Mouse (Mus musculus) neural tube, embryonic 15.5 days (tissue): ENCODE results near the gene Ttc24. TPM values are rescaled to one million over a fixed set of nuclear protein-coding genes. Genes with fewer than 3 reads are reported as not detected.

Experiments used
- ATAC-seq: fragments of 200-750 bp; cut with Nextera tagmentation; 2 replicates; pipeline ENCODE4 v1.8.0; 2017; ENCODE audit warnings: mild to moderate bottlenecking, moderate TSS enrichment, moderate library complexity; ENCODE audit not compliant: low FRiP score
- H3K27ac ChIP-seq: fragments of 300-500 bp; sonication (generic); replicated peaks from 2 replicates; pipeline ENCODE4 v1.5.1; 2015; ENCODE audit warnings: mild to moderate bottlenecking, inconsistent platforms
- H3K27me3 ChIP-seq: fragments of 300-500 bp; sonication (generic); replicated peaks from 2 replicates; pipeline ENCODE4 v1.6.1; 2015; ENCODE audit warnings: inconsistent platforms
- H3K36me3 ChIP-seq: fragments of 300-500 bp; sonication (generic); 2 replicates; pipeline ENCODE4 v1.6.1; 2015; ENCODE audit warnings: inconsistent platforms
- H3K4me1 ChIP-seq: fragments of 300-500 bp; sonication (generic); 2 replicates; pipeline ENCODE4 v1.6.1; 2015; ENCODE audit warnings: inconsistent platforms
- H3K4me2 ChIP-seq: fragments of 300-500 bp; sonication (generic); 2 replicates; pipeline ENCODE4 v1.6.1; 2015; ENCODE audit warnings: inconsistent platforms, mild to moderate bottlenecking, moderate library complexity
- H3K4me3 ChIP-seq: fragments of 300-500 bp; sonication (generic); replicated peaks from 2 replicates; pipeline ENCODE4 v1.5.1; 2015; ENCODE audit warnings: mild to moderate bottlenecking, inconsistent platforms
- H3K9ac ChIP-seq: fragments of 300-500 bp; sonication (generic); replicated peaks from 2 replicates; pipeline ENCODE4 v1.6.1; 2015; ENCODE audit warnings: mild to moderate bottlenecking, inconsistent platforms
- H3K9me3 ChIP-seq: fragments of 300-500 bp; sonication (generic); replicated peaks from 2 replicates; pipeline ENCODE4 v1.6.1; 2016; ENCODE audit warnings: inconsistent platforms
- WGBS: fragments of 180-500 bp; shearing (Covaris S2); methylation state at CpG from one replicate; pipeline ENCODE4 v1.1.7; 2015; ENCODE audit warnings: mixed read lengths; 5-methylcytosine and 5-hydroxymethylcytosine counted together
- polyA plus RNA-seq: library from polyadenylated mRNA; unstranded; fragments of >200 nt; fragmentation: Nextera tagmentation; extraction: Ambion mirVana; gene quantifications from 2 replicates; pipeline ENCODE4 v1.2.1, GENCODE M21; 2015

The Ttc24 gene
- polyA plus RNA-seq, 1 experiment from 2014 or later: not detected

- Histone ChIP-seq H3K9ac (no peak overlapping the region), H3K4me3 (no peak overlapping the region), H3K4me1 (no peaks in the 10 kb centered on the region), H3K27ac (0 out of 2 replicates have a peak overlapping the region, but pooled peaks have one; percentile 13), H3K27me3 (no peaks in the 10 kb centered on the region), H3K9me3 (no peaks in the 10 kb centered on the region), H3K4me2 (no peak overlapping the region), H3K36me3 (no peaks in the 10 kb centered on the region)
- WGBS: 79% methylated on average over 3 of the region's 3 CpGs
- ATAC-seq: no peak
These were observed 22.1 kb upstream of the Ttc24 start for GRCm38 (mm10) chr3:88100251-88100650.

GRCm38 (mm10) chr3:88097666-88098065 lies 19.6 kb upstream of the Ttc24 start:
- Histone ChIP-seq H3K4me2 (no peak overlapping the region), H3K9me3 (no peaks in the 10 kb centered on the region), H3K27ac (no peak overlapping the region), H3K4me3 (no peak overlapping the region), H3K9ac (no peak overlapping the region), H3K4me1 (peaks cover 6% of the 10 kb centered on the region), H3K36me3 (no peaks in the 10 kb centered on the region), H3K27me3 (no peaks in the 10 kb centered on the region)
- WGBS: 88% methylated on average over 6 of the region's 6 CpGs
- ATAC-seq: no peak

GRCm38 (mm10) chr3:88094126-88094525 lies 16.0 kb upstream of the Ttc24 start:
- no peak overlapping the region for H3K9ac ChIP-seq
- H3K27me3 ChIP-seq: no peaks in the 10 kb centered on the region
- no peak overlapping the region for H3K4me3 ChIP-seq
- WGBS: 75% methylated on average over 5 of the region's 5 CpGs
- no peaks in the 10 kb centered on the region for H3K36me3 ChIP-seq
- H3K4me1 ChIP-seq: peaks cover 6% of the 10 kb centered on the region
- H3K27ac ChIP-seq: no peak overlapping the region
- H3K4me2 ChIP-seq: no peak overlapping the region
- no peak for ATAC-seq
- no peaks in the 10 kb centered on the region for H3K9me3 ChIP-seq

- 95% methylated on average over 6 of the region's 6 CpGs for WGBS
- no peak overlapping the region for H3K4me2 ChIP-seq
- no peaks in the 10 kb centered on the region for H3K9me3 ChIP-seq
- H3K36me3 ChIP-seq: no peaks in the 10 kb centered on the region
- H3K9ac ChIP-seq: no peak overlapping the region
- H3K4me3 ChIP-seq: no peak overlapping the region
- H3K27me3 ChIP-seq: no peaks in the 10 kb centered on the region
- peaks cover 6% of the 10 kb centered on the region for H3K4me1 ChIP-seq
- ATAC-seq: no peak
- no peak overlapping the region for H3K27ac ChIP-seq
These were observed 12.5 kb upstream of the Ttc24 start for GRCm38 (mm10) chr3:88090616-88091015.

GRCm38 (mm10) chr3:88090106-88090505 lies 12.0 kb upstream of the Ttc24 start:
- Histone ChIP-seq H3K27ac (no peak overlapping the region), H3K4me2 (no peak overlapping the region), H3K27me3 (no peaks in the 10 kb centered on the region), H3K9ac (no peak overlapping the region), H3K4me1 (peaks cover 6% of the 10 kb centered on the region), H3K4me3 (no peak overlapping the region), H3K36me3 (no peaks in the 10 kb centered on the region), H3K9me3 (no peaks in the 10 kb centered on the region)
- ATAC-seq: no peak
- WGBS: 94% methylated on average over 7 of the region's 7 CpGs

GRCm38 (mm10) chr3:88087688-88088087 lies 9.6 kb upstream of the Ttc24 start:
- H3K9ac ChIP-seq: no peak overlapping the region
- H3K27me3 ChIP-seq: no peaks in the 10 kb centered on the region
- H3K4me2 ChIP-seq: no peak overlapping the region
- no peak for ATAC-seq
- H3K4me1 ChIP-seq: peaks cover 3% of the 10 kb centered on the region; the same call in 1 of the 2 replicates
- no peak overlapping the region for H3K4me3 ChIP-seq
- 83% methylated on average over 1 of the region's 1 CpGs for WGBS
- no peaks in the 10 kb centered on the region for H3K9me3 ChIP-seq
- no peak overlapping the region for H3K27ac ChIP-seq
- no peaks in the 10 kb centered on the region for H3K36me3 ChIP-seq

- WGBS: 92% methylated on average over 8 of the region's 9 CpGs
- no peak overlapping the region for H3K9ac ChIP-seq
- no peak overlapping the region for H3K4me2 ChIP-seq
- no peak overlapping the region for H3K4me3 ChIP-seq
- H3K9me3 ChIP-seq: no peaks in the 10 kb centered on the region
- H3K4me1 ChIP-seq: peaks cover 16% of the 10 kb centered on the region
- no peak overlapping the region for H3K27ac ChIP-seq
- ATAC-seq: no peak
- H3K36me3 ChIP-seq: no peaks in the 10 kb centered on the region
- no peaks in the 10 kb centered on the region for H3K27me3 ChIP-seq
These were observed 7.4 kb upstream of the Ttc24 start for GRCm38 (mm10) chr3:88085459-88085858.

- 93% methylated on average over 2 of the region's 2 CpGs for WGBS
These were observed 5.9 kb upstream of the Ttc24 start for GRCm38 (mm10) chr3:88084001-88084400.

GRCm38 (mm10) chr3:88082663-88083062 lies 4.6 kb upstream of the Ttc24 start:
- Histone ChIP-seq H3K27ac (no peak overlapping the region), H3K4me2 (peak overlapping the region; percentile 80), H3K4me3 (peak overlapping the region; percentile 43; the same call in 1 of the 2 replicates), H3K36me3 (no peaks in the 10 kb centered on the region), H3K9ac (no peak overlapping the region), H3K4me1 (peaks cover 16% of the 10 kb centered on the region), H3K9me3 (no peaks in the 10 kb centered on the region), H3K27me3 (no peaks in the 10 kb centered on the region)
- ATAC-seq: no peak
- 28% methylated on average over 4 of the region's 4 CpGs for WGBS

More at GRCm38 (mm10) chr3:88084001-88084400, 5.9 kb upstream of the Ttc24 start:
- Histone ChIP-seq H3K4me3 (no peak overlapping the region), H3K4me1 (peaks cover 16% of the 10 kb centered on the region), H3K9ac (no peak overlapping the region), H3K27ac (no peak overlapping the region), H3K4me2 (no peak overlapping the region), H3K27me3 (no peaks in the 10 kb centered on the region), H3K9me3 (no peaks in the 10 kb centered on the region), H3K36me3 (no peaks in the 10 kb centered on the region)
- no peak for ATAC-seq

GRCm38 (mm10) chr3:88082224-88082618 lies 4.1 kb upstream of the Ttc24 start:
- 3% methylated on average over 13 of the region's 13 CpGs for WGBS

GRCm38 (mm10) chr3:88081345-88082223 lies 3.5 kb upstream of the Ttc24 start, which contains the start of gene Iqgap3:
Gene Iqgap3 (plus strand): TSS chr3:88081971.
- Histone ChIP-seq H3K27ac (peak within 1 kb of the TSS; percentile 42; the same call in 1 of the 2 replicates), H3K4me1 (peaks cover 16% of the 10 kb centered on the region), H3K4me2 (peak within 1 kb of the TSS; percentile 80), H3K9ac (peak within 1 kb of the TSS; percentile 41), H3K4me3 (peak within 1 kb of the TSS; percentile 43), H3K36me3 (no peaks in the 10 kb centered on the region), H3K9me3 (no peaks in the 10 kb centered on the region), H3K27me3 (no peaks in the 10 kb centered on the region)
- ATAC-seq: peak; percentile 93
- 20% methylated on average over 33 of the region's 33 CpGs for WGBS

More at GRCm38 (mm10) chr3:88082224-88082618, 4.1 kb upstream of the Ttc24 start:
- H3K36me3 ChIP-seq: no peaks in the 10 kb centered on the region
- peak overlapping the region; percentile 43 for H3K4me3 ChIP-seq
- H3K9ac ChIP-seq: no peak overlapping the region
- no peak for ATAC-seq
- H3K27ac ChIP-seq: no peak overlapping the region
- peak overlapping the region; percentile 80 for H3K4me2 ChIP-seq
- H3K4me1 ChIP-seq: peaks cover 16% of the 10 kb centered on the region
- H3K27me3 ChIP-seq: no peaks in the 10 kb centered on the region
- H3K9me3 ChIP-seq: no peaks in the 10 kb centered on the region

GRCm38 (mm10) chr3:88077441-88077840 lies 663 bp downstream of the Ttc24 start:
- Histone ChIP-seq H3K27ac (no peak overlapping the region), H3K9ac (no peak overlapping the region), H3K4me1 (peaks cover 11% of the 10 kb centered on the region), H3K36me3 (no peaks in the 10 kb centered on the region), H3K4me3 (no peak overlapping the region), H3K9me3 (no peaks in the 10 kb centered on the region), H3K27me3 (no peaks in the 10 kb centered on the region), H3K4me2 (no peak overlapping the region)
- WGBS: 39% methylated on average over 8 of the region's 8 CpGs
- no peak for ATAC-seq
